Mouse (Mus musculus) adrenal gland, postnatal 25 days (tissue): ENCODE measurements at regions not wholly inside any gene's neighbourhood (a gene's known extent, or its start where the extent isn't known, plus 50 kb on each side); places are given as distances from the start of the nearest gene placed in this dataset.

ENCODE experiments used
- DNase-seq: peaks from one replicate; pipeline ENCODE4 v3.0.0; 2021; ENCODE audit warnings: mixed read lengths

DNA sequence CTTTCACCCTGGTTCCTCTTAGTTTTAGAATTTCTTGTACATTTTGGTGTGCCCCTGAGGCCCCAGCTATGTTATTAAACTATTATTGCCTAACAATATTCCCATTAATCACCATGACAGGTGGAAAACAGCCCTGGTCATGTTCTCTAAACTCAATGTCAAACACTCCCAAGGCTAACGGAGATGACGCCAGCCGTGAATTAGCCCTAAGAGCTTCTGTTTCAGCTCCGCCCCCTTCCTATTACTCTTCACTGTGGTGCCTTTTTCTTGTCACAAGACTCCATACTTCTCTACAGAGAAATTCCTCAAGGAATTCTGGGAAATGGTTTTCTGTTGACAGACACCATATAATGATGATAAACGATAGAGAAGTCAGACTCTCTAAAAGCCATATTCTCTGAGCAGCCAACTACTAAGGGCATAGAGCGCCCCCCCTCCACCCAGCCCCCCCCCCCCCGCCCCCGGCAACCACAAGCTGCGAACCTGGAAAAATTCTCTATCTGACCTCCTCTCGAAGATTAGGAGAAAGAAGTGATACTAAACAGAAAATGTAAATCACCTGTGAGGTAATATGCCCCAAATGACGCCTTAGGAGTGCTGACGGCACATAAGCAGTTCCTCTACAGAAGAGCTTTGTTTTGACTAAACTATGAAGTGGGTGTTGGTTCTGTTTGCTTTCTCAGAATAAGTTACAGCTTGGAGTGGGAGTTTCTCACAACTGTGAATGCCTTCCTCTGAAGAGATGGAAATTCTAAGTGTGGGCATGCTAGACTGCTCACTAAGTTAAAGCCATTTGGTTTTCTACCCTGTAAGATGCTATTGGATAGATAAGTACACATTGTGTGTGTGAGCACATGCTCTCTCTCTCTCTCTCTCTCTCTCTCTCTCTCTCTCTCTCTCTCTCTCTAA is 76.8 kb upstream of the Sfrp2 start:
- peak; percentile 44 for DNase-seq

GRCm38 (mm10) chr3:83694505-83694904 is 71.6 kb upstream of the Sfrp2 start:
- DNase-seq: peak; percentile 35

- DNase-seq: peak; percentile 29
Measured at GRCm38 (mm10) chr3:83699751-83700150, 66.4 kb upstream of the Sfrp2 start.

DNA sequence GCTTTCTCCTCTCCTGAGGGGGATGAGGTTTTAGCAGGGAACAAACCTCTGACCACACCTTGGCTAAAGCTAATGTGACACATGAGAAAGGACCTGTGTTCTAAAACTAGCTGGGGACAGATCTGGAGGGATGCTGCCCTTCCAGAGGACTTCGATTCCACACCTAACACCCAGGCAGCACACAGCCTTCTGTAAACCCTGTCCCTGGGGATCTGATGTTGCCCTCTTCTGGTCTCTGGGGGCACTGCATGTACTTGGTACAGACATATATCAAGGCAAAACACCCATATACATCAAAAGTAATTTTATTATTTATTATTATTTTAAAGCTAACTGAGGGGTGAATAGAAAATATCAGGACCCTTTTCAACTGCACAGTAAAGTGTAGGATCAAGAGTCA is 65.0 kb upstream of the Sfrp2 start:
- DNase-seq: peak; percentile 67

- no peak for DNase-seq
Measured at GRCm38 (mm10) chr3:83704559-83704958, 61.6 kb upstream of the Sfrp2 start.

GRCm38 (mm10) chr3:83705253-83705652 is 60.9 kb upstream of the Sfrp2 start:
- no peak for DNase-seq

- DNase-seq: no peak
Measured at GRCm38 (mm10) chr3:83706531-83707243, 59.4 kb upstream of the Sfrp2 start.

GRCm38 (mm10) chr3:83707278-83707677 is 58.8 kb upstream of the Sfrp2 start:
- DNase-seq: no peak

GRCm38 (mm10) chr3:83708973-83709372 is 57.1 kb upstream of the Sfrp2 start:
- no peak for DNase-seq

GRCm38 (mm10) chr3:83709531-83709930 is 56.6 kb upstream of the Sfrp2 start:
- DNase-seq: no peak

DNA sequence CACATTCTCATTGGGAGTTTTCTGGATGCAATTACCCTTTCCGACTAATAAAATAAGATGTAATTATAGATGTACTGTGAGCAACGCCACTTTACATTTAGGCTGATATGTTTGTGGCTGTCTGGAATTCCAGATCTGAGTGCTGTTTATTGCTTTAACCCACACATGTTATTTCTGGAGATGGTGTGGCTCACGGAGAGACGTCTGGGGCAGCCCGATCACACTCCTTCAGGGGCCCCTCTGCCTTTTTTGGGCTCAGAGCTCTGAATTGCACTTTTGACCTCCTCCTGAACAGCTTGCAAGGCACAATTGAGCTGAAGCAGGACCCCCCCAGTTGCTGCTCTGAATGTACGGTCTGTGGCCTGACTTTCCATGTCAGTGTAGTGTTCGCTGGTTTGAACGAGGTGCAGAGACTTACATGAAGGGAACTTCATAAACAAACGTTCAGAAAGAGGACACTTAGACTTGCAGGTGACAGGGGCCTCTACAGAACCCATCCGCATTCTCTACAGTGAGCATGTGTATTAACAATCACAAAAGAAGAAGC is 55.1 kb upstream of the Sfrp2 start:
- DNase-seq: no peak

DNA sequence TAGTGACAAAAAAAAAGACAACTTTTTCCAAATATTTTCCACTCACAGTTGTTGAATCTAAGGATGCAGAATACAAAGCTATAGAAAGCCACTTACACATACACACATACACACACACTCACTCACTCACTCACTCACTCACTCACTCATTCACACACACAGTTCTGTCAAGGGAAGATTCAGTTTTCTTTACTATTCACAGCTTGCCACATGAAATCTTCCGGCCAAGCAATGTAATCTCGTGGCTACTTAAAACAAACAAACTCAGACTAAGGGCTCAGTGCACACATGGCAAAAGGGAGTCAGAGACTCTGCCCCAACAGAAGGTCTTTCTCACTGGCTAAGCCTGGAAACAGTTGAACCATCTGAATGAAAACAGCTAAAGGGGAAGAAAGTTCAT is 53.8 kb upstream of the Sfrp2 start:
- no peak for DNase-seq

- DNase-seq: peak; percentile 19
Measured at GRCm38 (mm10) chr3:83714572-83714971, 51.5 kb upstream of the Sfrp2 start.
